Mouse (Mus musculus): ENCODE data around the gene Bag2. TPM values are rescaled to one million over a fixed set of nuclear protein-coding genes. Genes with fewer than 3 reads are reported as not detected.

Gene Bag2
- total RNA-seq (2021), result 10 to 100 TPM; 16.4 to 17.3 TPM
- long read RNA-seq, experiment 1, transcript Bag2-201 (3 exons, 1,860 nt), result major isoform, 17 of 28 reads
- long read RNA-seq, experiment 1, partial matches to known transcripts, result 1 of 28 reads
- long read RNA-seq, experiment 1, other reads (novel, unspliced or antisense), result 10 of 28 reads
- long read RNA-seq, experiment 2, transcript Bag2-201 (3 exons, 1,860 nt), result major isoform, 8 of 20 reads
- long read RNA-seq, experiment 2, partial matches to known transcripts, result 1 of 20 reads
- long read RNA-seq, experiment 2, other reads (novel, unspliced or antisense), result 11 of 20 reads

DNA sequence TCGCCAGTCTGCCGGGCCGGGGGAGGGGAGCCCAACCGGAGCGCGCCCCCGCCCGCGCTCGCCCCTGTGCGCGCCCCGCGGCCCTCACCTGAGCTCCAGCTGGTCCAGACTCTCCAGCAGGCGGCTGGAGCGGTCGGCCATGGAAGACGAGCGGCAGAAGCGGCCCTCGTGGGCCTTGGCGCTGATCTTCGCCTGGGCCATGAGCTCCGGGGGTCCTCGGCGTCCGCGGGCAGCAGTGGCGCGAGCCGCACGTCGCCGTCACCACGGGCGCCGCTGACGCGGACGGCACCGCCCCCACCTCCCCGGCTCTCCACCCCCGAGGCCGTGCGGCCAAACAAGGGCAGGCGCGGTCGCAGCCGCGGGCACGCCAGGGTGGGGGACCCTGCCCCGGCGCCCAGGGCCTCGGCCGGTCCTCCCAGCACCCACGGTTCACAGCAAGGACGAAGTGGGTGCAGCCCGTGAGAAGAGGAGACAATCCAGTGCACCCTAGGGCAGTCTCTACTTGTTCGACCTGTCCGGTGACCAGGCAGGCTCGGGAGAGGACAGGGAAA lies at the start of gene Bag2:
Bag2 (minus strand) TSS at position 305 of the 551 bp plus-strand sequence.
- DNase-seq (ENCODE audit: low spot score), result peak; percentile 48

GRCm38 (mm10) chr1:33803323-33803722 lies 45.7 kb upstream of the Bag2 start:
- no peak for DNase-seq (ENCODE audit: low spot score)

- DNase-seq (ENCODE audit: low spot score), result no peak
These were observed 42.0 kb upstream of the Bag2 start for GRCm38 (mm10) chr1:33799620-33800019.

- no peak for DNase-seq (ENCODE audit: low spot score)
These were observed 30.9 kb upstream of the Bag2 start for GRCm38 (mm10) chr1:33788493-33788892.

DNA sequence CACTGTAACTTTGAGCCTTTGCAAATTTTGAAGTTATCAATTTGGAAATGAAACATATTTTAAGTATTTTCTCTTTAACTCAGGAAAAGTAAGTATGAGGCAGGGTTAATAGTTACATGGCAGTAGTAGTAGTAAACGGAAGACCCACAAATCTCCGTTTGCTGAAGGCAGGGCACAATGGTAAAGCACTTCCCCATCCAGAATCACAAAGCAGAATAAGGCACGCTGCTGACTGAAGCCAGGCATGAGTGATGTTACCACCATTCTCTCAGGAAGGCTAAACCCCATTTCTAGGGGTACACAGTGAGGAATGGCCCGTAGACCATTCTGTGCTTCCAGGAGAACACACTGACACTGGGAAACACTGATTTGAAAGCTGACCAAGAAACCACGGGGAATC lies 30.5 kb upstream of the Bag2 start:
- DNase-seq (ENCODE audit: low spot score), result no peak

DNA sequence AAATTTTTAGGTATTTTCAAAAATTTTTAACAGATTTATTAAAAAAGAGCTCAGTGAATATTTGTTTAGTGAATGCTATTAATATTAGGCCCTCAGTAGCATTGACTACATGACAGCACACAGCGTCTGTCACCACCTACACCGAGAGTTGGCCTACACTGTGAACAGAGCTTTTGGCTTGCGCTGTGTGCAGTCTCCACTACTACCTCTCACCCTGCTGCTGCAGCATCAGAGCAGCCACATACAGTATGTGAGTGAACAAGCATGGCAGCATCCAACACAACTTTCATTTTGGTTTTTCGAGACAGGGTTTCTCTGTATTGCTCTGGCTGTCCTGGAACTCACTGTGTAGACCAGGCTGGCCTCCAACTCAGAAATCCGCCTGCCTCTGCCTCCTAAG lies 27.0 kb upstream of the Bag2 start:
- DNase-seq (ENCODE audit: low spot score), result no peak

DNA sequence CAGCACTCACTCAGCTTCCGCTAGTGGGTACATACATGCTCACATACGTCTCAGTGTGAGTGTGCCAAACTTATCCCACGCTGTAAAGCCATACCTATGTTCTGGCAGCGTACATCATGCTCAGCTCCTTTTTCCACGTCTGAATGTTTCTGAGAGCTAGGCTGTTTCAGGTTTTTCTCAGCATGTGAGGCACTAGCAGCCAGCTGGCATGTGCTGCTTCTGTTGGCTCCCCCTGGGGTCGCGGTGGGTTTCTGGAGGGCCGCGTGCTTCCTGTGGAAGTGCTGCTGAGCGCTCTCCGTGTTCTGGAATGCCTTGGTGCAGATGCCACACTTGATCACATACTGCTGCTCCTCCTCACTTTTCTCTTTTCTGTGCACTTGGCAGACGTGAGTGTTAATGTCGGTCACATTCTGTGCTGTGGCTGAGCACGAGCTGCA lies 18.6 kb upstream of the Bag2 start:
- DNase-seq (ENCODE audit: low spot score), result no peak

DNA sequence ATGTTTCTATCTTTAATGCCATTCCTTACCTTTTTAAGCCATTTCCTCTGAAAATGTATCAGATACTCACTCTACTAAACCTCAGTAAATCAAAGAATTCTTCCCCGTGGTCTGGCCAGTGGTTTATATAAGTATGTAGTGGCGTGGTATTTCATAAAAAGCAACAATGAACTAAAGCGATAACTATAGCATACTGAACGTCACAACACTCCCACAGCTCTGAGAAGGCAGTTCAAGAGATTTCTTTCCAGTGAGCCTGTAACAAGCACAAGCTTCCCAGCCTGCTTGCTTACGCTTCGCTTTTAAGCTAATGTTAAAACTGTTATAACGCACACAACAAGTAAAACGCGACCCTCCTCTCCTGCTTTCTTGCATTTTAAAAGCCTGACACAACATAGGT lies 14.5 kb upstream of the Bag2 start:
- no peak for DNase-seq (ENCODE audit: low spot score)

- DNase-seq (ENCODE audit: low spot score), result no peak
These were observed 14.0 kb upstream of the Bag2 start for GRCm38 (mm10) chr1:33771621-33772020.

- DNase-seq (ENCODE audit: low spot score), result no peak
These were observed 11.2 kb upstream of the Bag2 start for GRCm38 (mm10) chr1:33768827-33769226.

DNA sequence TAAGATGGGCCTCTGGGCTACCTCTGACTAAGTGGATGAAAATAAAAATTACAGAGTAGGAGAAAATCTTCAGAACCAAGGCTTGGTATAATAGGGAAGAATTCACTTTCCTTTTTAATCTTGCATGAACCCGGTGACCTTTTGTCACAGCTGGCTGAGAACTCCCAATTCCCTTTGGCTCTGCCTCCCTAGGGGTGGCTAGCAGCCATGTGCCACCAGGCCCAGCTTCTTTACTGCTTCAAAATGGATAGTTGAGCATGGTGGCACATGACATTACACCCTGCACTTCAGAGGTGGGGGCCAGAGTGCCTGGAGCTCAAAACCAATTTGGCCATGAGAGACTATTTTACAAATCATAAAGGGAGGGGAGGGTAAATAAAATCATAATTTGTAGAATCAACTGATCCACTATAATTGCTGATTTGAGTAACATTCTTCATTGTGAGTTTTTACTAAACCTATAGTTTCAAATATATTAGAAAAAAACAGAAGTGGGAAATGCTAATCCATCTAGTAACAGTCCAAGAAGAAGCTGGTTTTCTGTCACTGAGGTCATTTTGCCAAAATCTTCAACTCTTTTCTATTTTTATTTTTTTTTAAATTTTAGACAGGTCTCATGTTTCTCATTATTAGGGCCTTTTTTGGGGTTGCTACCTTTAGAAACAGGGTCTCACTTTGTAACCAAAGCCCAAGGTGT lies 10.6 kb upstream of the Bag2 start:
- no peak for DNase-seq (ENCODE audit: low spot score)

DNA sequence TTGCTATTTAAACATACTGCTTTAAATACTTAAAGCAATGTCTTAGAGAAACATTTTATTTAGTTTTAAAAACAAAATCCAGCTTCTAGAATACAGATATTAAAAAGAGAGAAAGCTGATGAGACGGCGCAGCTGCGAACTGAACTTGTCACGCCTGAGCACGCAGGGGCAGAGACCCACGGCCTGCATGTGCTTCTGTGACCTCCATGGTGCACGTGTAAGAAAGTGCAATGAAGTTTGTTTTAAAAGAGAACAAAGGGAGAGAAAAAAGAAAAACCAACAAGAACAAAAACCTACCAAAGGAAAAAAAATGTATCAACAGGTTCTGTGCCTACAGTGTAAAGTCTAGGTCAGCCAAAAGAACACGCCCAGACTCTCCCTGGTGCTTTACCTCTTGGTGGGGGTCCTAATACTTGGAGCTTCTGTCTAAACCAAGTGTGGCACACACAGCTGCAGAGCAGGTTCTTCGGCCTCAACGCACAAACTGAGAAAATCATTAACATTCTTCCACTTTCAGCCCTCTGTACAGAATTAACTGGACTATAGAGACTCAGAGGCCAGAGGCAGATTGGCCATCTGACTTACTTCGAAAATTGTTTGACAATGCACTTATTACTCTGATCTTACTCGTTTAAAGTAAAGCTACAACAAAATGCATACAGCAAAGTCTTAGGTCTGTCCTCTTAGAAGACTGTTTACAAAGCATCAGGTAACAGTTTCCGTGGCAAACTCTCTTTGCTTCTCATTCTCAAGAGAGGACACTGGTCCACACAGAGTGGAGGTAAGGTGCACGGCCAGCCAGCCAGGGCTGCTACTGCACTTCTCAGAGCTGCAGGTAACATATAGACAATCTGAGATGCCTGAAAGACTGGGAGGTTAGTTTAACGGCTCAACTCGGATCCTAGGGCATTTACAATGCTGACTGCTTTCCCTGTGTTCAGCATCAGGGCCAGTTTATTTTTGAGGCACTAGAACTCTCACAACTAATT lies 9.2 kb upstream of the Bag2 start:
- no peak for DNase-seq (ENCODE audit: low spot score)

DNA sequence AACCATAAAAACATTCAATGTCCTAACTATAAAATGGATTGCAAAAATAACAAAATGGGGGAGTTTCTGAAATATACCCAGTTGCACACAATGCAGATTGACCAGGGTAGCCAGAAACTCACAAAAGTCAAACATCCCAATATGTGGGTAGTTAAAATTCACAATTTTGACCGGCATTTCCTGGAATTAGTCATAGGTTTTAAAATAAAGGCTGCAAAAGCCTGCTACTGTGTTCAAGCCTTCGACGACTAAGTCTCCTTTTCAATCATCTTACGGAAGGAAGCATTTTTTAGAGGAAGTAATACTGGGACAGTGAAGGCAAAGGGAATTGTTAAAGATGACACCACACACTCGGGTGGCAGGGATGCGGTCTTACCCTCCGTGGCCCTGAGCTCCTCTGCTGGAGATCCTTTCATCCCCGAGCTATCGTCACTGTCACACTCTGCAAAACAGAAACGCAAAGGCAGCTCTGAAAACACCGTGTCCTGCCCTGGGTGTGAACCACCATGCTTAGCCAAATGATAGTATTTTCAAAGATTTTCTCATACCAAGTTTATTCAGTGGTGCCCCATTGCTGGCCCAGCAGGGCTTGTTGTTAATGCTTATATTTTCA lies 8.0 kb upstream of the Bag2 start:
- DNase-seq (ENCODE audit: low spot score), result no peak

DNA sequence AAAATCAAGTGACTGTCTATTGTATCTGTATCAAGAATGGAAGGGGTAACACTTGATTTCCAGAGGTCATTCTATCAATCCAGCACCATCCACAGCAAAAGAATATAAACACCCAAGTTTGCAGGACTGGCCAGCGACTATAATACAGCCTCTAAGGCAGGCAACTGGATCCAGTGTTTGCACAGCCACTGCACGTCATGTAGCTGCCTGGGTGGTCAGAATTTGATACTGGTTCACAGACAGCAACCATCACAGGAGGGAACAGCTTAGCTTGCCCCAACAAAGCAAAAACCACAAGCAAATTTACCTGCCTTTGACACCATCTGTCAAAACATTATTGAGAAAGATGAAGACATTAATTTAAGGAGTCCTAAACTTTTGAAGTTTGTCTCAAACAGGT lies 6.2 kb upstream of the Bag2 start:
- no peak for DNase-seq (ENCODE audit: low spot score)

GRCm38 (mm10) chr1:33758488-33758887 lies 893 bp upstream of the Bag2 start:
- DNase-seq (ENCODE audit: low spot score), result no peak

- DNase-seq (ENCODE audit: low spot score), result no peak
These were observed 572 bp downstream of the Bag2 start for GRCm38 (mm10) chr1:33757033-33757413.

DNA sequence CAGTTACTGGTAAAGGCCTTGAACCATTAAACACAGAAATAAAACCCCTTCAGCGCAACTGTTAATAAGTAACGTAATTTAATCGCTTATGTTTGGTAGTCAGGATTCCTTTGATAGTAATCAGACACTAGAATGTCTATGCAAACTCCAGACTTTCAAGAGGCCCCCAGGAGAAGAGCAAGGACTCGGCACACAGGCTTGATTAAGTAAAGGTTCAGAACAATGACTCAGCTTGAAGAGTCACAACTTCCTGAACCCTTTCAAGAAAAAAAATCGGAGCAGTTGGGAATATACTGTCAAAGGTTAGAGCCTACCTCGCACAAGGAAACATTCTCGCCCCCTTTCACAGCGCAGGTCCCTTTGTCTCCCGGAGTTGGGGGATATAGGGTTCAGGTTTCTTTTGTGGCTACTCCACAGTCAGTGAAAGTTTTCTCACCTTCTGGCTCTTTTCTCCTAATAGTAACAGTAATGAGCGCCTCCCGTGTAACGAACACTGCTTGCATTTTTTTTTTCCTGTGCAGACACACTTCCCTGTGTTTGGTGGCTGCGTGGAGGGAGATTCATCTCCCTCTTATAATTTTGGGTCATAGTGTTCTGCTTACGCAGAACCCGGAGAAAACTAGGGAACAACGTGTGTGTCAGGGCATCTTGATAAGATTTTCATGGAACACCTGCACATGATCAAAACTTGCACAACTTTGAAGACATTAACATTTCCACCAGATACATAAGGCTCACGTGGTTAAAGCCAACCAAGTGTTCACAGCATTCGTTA lies 1.1 kb downstream of the Bag2 start:
- no peak for DNase-seq (ENCODE audit: low spot score)

DNA sequence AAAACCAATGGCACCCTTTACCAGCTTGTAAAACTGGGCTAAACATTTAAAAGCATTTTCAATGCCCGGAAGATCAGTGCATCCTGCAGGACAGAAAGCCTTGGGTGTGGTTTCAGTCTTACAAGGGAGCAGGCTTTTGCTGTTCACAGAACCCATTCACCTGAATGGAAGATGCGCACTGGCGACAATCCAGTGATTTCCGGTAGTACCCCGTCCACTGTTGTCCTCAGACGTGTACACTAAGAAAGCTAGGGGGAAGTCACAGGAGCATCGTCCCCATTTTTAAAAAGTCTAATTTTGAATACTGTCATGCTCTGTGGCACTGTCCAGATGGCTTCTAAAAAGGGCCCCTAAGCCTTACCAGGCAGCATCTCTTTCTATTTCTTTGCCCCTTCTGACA lies 1.8 kb downstream of the Bag2 start:
- DNase-seq (ENCODE audit: low spot score), result no peak

- DNase-seq (ENCODE audit: low spot score), result peak; percentile 18
These were observed 2.4 kb downstream of the Bag2 start for GRCm38 (mm10) chr1:33754965-33755735.

GRCm38 (mm10) chr1:33754089-33754488 lies 3.5 kb downstream of the Bag2 start:
- DNase-seq (ENCODE audit: low spot score), result no peak

Data from gastrocnemius, adult 18-20 months (tissue).